Mouse (Mus musculus) kidney, adult 11 months (tissue): Measurements from ENCODE around the gene Cald1.

Experiments
- DNase-seq: peaks from one replicate; pipeline ENCODE4 v3.0.0; 2022

Gene Cald1

GRCm38 (mm10) chr6:34615419-34615818, 17.1 kb downstream of the Cald1 start:
- DNase-seq = no peak

DNA sequence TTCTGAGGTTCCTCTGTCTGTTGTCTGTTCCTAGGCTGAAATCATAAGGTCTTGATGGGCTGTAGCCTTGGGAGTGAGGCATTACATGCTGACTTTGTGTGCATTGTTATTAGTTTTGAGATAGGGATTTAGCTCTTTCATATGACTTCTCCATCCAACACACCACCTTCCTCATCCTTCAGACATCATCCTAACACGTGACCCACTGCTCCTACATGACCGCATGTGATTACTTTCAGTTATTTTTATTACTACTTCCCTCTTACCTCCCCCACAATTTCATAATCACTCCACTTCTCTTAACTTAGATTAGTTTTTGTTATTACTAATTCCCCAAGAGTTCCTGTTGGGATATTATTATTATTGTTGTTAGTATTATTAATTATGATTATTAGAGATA, 21.2 kb downstream of the Cald1 start:
- DNase-seq = no peak

GRCm38 (mm10) chr6:34620242-34620641, 21.9 kb downstream of the Cald1 start:
- DNase-seq = no peak

DNA sequence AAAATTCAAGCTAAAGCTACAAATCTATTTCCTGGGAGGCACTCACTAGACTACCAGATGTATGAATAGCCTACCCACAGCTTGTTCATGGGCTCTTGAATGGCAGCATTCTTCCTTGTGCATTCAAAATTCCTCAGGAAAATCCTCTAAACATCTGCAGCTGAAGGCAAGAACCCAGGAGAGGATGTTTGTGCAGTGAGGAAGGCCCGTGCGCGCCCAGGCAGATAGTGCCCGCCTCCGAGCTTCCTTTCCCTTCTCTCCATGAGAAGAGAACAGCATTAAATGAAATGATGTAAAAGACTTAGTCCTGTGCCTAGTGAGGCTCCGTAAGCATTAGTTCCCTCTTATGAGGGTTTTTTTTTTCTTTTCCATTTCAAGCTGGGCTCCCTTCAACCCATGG, 24.6 kb downstream of the Cald1 start:
- DNase-seq = no peak

- DNase-seq = no peak
Measured at GRCm38 (mm10) chr6:34623290-34623689, 25.0 kb downstream of the Cald1 start.

DNA sequence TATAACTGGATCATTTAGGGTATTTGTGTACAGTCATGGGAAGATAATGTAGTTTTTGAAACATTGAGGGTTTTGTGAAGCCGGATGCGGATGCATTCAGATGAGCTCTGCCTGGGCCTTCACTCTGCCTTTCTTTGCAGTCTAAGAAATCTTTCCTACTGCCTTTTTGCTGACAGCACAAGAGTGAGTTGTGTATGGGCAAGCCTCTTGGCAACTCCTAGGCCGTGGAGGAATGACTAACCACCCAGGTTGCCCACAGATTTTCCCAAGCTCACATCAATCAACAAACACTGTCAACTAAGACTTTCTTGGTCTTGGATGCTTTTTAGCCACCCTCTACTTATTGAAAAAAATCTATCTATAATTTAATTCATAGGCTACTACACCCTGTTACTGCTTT, 26.2 kb downstream of the Cald1 start:
- DNase-seq = no peak

- no peak for DNase-seq
Measured at GRCm38 (mm10) chr6:34626586-34627245, 28.4 kb downstream of the Cald1 start.

DNA sequence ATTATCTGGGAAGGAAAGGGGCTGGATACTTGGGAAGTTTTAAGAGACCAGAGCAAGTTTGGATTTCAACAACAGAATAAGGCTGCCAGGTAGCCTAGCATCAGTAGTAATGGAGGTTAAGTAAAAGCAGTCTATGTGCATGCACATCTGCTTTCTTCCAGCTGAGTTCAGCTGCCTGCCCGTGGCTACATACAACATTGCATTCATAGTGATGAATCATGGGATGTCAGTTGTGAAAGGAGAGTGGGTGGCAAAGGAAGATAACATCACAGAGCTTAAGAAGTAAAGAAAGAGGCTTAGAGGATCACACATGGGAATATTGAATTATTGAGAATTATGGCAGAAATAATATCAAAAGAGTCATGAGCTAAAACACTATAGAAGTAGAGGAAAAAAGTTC, 29.8 kb downstream of the Cald1 start:
- no peak for DNase-seq

DNA sequence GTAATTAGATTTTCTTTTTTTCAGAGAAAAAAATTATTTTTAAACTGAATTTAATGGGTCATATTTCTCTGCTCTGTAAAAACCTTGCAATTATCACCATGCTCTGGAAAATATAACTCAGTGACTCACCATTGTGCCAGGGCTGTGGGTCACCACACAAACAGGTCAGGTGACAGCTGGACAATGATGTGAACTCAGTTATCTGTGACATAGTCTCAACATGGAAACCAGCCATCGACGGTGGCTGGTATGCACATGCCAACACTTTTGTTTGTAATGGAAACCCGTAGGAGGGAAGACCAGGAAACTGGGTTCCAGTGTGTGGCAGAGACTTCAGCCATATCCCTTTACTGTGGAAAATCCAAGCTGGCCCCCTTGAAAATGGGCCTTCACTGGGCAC, 35.5 kb downstream of the Cald1 start:
- no peak for DNase-seq

GRCm38 (mm10) chr6:34637588-34638438, 39.5 kb downstream of the Cald1 start:
- DNase-seq = no peak

DNA sequence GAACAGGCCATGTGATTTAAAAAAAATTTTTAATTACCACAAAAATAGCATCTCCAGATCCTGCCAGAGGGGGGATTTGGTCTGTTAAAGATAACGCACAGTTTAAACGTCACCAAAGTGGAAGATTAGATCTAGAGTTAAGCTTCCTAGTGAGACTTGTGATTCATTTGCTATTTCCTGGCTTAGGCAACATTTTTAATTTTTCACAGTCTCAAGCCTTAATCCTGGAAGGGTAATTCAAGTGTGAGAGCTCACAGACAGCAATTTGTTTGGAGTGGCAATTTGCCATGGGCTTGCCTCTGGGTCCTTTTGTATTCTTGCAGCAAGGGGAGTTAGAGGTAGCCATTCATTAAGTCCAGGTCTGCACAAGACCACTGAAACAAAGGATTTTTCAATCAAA, 40.4 kb downstream of the Cald1 start:
- DNase-seq = peak; percentile 56

DNA sequence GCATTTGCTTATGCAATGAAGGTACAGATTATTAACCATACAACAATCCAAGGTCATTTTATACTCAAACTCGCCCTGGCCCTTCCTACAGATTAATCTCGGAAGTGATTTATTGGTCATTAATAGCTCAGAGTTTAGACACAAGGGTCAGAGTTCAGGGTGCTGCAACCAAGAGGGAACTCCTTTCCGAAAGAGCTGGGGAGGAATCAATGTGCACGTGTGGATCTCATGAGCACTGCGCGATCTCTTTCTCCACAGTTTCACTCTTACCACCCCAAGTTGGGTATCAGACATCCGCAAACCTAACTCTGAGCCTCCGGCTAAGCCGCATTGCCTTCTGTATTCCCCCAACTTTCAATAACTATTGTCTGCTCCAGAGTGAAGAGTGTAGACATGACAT, 41.9 kb downstream of the Cald1 start:
- DNase-seq = no peak

DNA sequence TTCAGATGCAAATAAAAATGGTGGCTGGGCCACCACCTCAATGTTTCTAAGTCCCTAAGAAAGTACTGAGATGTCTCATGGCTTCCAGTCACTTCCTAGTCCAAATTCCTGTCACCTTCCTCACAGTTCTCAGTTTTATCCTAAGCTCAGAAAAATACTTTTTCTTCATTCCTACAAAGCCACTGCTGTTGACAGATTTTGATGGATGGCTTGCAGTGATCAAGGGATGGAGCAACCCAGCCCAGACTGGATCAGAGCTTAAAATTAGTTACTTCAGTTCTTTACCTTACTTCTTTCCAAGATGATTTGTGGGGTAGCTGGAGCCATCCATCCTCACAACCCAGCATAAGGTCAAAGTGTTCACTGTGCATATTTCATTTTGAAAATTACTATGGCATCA, 42.8 kb downstream of the Cald1 start:
- no peak for DNase-seq

- DNase-seq = no peak
Measured at GRCm38 (mm10) chr6:34642075-34642547, 43.8 kb downstream of the Cald1 start.

- no peak for DNase-seq
Measured at GRCm38 (mm10) chr6:34648017-34648787, 49.9 kb downstream of the Cald1 start.

- no peak for DNase-seq
Measured at GRCm38 (mm10) chr6:34651298-34651697, 53.0 kb downstream of the Cald1 start.

GRCm38 (mm10) chr6:34655719-34656118, 57.4 kb downstream of the Cald1 start:
- DNase-seq = no peak

GRCm38 (mm10) chr6:34658791-34659190, 60.5 kb downstream of the Cald1 start:
- DNase-seq = no peak

GRCm38 (mm10) chr6:34660724-34661123, 62.4 kb downstream of the Cald1 start:
- DNase-seq = no peak

DNA sequence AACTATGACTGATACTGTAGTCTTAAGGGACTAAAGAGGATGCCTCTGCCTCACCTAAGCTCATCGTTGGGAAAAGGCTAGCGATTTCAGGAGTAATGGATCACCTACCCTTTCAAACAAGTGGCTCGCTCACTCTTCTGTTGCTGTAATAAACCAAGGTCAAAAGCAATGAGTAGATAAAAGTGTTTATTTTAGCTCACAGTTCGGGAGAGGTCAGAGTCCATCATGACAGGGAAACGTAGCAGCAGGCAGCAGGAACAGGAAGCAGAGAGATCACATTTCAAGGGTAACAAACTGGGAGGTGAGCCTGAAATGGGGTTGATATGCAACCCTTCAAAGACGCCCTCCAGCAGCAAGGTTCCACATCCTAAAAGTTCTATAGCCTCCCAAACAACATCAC, 64.3 kb downstream of the Cald1 start:
- DNase-seq = no peak

- DNase-seq = no peak
Measured at GRCm38 (mm10) chr6:34664291-34664690, 66.0 kb downstream of the Cald1 start.

GRCm38 (mm10) chr6:34664749-34665148, 66.4 kb downstream of the Cald1 start:
- no peak for DNase-seq

GRCm38 (mm10) chr6:34668739-34669254, 70.5 kb downstream of the Cald1 start:
- DNase-seq = no peak
